Mouse (Mus musculus) right cerebral cortex, postnatal 4 days (tissue): Measurements from ENCODE around the gene Slc25a12.

Experiments used
- DNase-seq: peaks from one replicate; pipeline ENCODE4 v3.0.0-alpha.2; 2022

The Slc25a12 gene

DNA sequence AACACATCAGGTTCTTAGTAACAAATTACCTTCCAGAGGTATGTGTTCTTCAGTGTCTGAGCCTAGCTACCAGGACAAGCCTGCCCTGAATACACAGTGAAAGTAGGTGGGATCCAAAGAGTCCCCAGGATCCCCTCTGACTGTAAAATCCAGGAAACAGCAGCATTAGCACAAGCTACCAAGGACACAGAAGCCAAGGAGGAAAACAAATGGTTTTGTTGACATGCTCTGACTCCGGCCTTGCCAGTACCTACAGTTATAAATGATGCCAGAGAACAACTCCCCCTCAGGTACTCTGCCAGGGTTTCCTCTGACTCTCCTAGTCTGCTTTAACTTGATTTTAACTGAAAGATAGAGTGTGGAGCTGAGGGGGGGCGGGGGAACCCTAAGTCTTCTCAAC is 18.0 kb downstream of the Slc25a12 start:
- DNase-seq, result no peak

DNA sequence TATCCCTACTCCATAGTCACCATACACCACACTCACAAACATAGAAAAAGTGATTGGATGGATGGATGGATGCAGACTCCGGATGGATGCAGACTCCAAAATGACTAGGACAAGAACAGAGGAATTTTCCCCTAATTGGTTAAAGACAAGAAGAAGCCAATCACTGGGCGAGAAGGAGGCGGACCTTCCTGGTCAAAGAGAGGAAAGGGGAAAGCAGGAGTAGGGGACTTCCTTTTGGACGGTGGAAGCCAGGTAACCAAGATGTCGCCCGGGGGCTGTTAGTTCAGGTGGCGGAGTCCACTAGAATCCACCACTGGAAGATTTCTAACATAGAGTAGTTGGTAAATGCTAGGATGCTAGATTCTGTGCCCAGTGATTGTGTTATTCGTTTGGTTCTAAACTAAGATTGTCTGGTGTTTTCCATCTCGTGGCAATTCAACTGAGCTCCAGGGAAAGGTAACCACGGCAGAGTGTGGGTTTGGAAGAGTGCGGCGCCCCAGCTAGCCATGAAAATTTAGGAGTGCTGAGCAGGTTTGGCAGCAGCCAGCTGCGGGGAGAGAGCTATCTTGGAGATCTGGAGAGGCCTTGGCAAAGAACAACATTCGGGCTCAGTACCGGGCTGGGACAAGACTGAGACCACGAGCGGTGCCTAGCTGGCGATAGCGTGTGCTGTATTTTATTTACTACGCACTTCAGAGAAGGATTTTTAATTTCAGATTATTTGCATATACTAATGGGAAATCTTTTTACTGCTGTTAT is 19.6 kb downstream of the Slc25a12 start:
- DNase-seq, result no peak

DNA sequence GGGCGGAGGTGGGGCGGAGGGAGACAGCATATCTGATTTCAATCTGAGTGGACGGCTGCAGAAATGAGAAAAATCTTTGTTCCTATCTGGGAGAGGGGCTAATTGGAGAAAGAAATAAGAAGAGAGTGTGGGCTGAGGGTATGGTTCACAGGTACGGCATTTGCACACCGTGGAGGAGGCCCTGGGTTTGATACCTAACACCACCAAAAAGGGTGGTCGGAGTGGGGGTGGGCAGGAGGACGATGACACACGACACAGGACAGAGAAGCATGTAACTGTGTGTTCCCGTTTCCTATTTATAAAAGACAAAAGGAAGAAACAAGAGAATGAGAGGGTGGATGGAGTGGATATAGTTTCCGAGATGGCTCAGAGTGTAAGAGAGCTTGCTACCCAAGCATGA is 20.4 kb downstream of the Slc25a12 start:
- no peak for DNase-seq

GRCm38 (mm10) chr2:71343884-71344640 is 23.5 kb downstream of the Slc25a12 start:
- DNase-seq, result no peak

DNA sequence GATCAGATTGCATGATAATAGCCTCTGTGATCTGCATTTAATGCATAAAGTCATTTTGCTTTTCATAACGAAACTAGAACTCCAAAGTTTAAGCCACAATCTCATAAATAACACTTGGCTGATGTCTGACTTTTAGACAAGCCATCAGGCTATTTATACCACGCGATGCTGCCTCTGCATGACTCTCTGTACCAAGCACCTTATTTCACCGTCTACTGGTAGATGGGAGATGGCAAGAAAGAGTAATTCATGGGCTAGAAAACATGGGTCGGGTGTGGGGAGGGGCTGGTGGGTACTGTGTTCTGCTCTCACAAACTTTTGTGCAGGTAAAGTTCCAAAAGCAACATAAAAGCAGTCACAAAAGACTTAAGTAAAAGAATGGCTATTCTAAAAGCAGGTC is 27.4 kb downstream of the Slc25a12 start:
- no peak for DNase-seq

DNA sequence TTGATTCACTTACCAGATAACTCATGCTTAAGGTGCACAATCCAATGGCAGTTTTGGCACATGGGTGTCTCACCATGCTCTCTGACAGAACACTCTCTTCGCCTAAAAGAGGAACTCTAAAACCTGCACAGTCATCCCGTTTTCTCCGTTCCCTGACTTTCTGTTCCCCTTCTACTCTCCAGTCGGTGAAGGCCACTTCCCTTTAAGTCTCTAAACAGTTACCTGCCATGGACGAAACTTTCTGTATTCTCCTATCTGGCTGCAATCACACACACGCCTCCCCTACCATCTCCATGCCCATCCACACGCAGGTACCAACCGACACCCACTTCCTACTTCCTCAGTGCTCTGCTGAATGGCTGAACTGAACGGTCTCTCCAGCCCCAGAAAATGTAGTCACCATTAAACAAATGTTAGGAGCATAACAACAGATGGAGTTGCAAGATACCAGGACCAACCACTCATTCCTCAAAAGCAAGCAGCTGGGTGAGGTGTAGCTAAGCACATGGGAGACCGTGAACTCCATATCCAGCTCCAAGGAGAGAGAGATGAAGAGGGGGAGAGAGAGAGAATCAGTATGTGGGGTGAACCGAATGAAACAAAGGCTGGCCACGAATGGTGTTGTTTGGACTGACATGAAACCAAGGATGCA is 29.3 kb downstream of the Slc25a12 start:
- no peak for DNase-seq

- DNase-seq, result no peak
Observed at GRCm38 (mm10) chr2:71336631-71337030, 30.9 kb downstream of the Slc25a12 start.

GRCm38 (mm10) chr2:71336209-71336608 is 31.3 kb downstream of the Slc25a12 start:
- no peak for DNase-seq

DNA sequence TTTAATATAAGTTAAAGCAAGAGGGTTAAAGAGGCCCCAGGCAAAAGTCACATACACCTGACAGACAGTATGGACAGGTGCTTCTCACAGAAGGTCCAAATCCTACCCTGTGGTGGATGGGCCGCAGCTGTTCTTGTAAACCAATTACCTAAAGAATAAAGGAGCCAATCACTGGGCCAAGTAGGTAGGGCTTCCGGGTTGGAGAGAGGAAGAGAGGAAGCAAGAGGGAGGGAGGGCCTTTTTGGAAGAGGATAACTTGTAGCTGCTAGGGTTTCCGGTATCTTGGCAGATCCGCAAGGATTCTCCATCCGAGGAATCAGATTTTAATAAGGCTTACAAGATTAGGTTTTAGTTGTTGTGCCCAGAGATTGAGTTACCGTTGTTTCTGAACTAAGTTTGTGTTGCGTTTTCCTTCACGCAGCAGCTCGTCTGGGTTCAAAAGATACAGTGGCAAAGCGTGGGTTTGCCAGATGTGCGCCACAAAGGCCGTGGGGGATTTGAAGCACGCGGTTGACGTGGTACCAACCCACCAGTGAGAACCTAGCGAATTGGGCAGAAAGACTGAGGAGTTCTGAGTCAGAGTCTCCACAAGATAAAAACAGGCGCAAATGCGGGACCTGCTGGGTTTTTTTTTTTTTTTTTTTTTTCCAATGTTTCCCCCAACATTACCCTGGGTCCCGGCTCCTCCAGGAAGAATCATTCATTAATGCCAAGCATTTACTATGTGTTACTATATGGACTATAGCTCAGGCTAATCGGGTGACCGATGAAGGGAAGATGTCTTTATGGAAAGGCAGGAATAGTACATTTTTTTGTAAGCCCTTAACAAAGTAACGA is 33.3 kb downstream of the Slc25a12 start:
- DNase-seq, result no peak

- DNase-seq, result no peak
Observed at GRCm38 (mm10) chr2:71329761-71330160, 37.8 kb downstream of the Slc25a12 start.

- DNase-seq, result no peak
Observed at GRCm38 (mm10) chr2:71328391-71329160, 39.0 kb downstream of the Slc25a12 start.

DNA sequence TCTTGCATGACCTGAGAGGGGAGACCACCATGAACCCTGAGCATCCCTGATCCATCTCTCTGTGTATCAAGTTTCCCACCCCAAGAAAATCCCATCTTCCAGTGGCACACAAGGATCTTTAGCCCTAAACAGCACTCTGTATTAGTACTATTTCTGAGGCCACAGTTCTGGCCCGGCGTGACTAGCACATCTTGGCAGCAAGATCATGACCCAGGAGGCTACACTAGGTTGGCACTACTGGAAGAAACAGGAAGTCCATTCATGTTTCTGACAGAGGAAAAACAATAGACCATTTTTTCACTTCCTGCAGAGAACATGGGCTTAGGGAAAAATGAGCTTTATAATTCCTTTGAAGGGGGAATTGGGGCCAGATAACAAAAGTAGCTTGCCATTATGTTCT is 39.8 kb downstream of the Slc25a12 start:
- DNase-seq, result no peak

DNA sequence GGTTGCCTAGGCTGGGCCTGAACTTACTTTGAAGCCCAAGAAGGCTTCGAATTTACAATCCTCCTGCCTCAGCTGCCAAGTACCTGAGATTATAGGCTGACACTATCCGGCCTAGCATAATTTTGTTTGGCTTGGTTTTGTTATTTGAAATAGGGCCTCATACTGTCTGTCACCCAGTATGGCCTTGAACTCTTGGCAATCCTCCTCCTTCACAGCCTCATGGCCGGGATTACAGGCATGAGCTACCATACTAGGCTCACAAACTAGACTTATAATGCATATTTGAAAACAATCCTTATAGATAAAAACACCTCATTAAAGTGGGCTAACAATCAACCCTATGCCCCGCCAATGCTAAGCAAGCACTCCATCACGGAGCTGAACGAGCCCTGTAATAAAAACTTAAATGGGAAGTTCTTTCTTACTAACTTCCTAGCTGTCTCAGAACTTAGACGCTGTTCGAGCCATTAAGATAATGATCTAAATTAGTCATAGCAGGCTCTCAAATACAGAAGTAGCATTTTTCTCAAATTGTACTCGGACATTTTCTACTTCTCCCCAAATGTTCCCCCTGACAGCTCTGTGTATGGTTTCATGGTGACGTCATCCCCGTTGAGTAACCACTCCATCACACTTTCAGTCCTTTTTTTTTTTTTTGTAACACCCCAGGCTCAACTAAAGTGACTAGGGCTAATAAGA is 40.6 kb downstream of the Slc25a12 start:
- no peak for DNase-seq

DNA sequence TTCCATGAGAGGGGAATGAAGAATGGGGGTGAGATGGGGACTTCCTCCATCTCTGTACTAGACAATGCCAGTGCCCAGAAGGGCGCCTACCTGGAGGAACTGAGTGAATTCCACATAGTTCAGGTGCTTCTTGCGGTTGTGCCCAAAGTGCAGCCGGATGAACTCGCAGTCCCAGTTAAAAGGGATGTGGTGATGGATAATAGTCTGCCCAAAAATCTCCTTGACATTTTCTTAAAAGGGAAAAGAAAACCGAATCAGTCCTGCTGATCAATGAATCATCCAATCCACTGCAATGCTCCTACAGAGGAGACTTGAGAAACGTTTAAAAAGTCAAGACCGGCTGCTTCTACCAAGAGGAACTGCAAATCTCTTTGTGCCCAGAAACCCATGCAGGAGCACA is 43.7 kb downstream of the Slc25a12 start:
- no peak for DNase-seq

- DNase-seq, result no peak
Observed at GRCm38 (mm10) chr2:71321486-71321885, 46.1 kb downstream of the Slc25a12 start.

DNA sequence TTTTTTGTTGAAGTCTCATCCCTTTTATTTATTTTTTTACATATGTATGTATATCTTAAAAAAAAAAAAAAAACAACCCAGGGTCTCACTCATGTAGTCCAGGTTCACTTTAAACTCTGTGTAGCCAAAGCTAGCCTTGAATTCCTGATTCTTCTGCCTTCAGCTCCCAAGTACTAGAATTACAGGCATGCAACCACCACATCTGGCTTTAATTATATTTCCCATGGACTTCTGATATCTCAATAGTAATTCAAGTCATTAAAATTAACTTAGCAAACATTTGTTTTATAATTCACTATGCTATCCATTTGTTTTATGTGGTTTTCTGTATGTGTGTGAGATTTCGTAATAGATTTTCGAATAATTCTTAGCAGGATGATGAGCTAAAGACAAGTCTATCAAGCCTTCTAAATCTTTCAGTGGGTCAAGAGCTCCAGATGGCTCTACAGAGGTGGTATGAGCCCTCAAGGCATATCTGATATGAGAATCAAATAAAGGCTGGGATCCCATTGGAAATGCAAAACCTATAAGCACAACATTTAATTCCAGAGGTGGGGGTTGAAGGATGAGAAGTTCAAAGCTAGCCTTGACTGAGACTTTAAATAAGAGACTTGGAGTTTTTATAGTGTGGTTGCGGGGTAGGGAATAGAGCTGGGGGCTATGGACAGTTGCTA is 51.3 kb downstream of the Slc25a12 start:
- no peak for DNase-seq

DNA sequence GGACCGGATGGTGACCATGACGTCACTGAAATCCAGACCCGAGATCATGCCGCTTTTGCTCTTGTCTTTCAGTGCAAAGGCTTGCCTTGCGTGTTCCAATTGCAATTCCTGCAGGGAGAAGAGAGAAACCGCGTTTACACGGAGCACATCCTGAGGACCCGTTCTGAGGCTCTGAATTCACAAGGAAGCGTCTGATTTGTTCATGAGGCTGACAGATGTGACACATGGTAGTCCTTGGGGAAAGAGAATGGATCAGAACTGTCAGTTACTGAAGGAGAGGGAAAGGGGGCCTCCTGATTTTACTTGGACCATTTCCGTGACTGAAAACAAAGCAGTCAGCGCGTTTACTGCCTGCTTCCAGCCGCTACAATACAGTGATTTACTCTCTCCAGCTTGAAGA is 52.5 kb downstream of the Slc25a12 start:
- DNase-seq, result no peak

DNA sequence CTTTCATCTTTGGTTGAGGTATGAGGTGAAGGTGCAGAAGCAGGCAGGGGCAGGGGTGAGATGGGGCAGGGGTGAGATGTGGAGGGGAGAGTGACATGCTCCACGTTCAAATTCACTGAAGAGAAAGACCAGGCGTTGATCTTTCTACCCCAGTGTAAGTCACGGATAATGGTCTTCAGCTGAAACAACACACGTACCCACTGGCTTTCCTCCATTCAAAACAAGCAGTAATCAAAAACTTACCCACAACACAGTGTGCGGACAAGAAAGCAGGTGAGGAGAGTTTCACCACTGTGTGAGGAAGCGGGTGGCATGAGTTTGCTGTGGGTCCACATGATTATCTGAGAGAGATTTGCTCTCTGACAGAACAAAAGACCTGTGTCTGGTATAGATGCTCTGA is 53.5 kb downstream of the Slc25a12 start:
- DNase-seq, result no peak

DNA sequence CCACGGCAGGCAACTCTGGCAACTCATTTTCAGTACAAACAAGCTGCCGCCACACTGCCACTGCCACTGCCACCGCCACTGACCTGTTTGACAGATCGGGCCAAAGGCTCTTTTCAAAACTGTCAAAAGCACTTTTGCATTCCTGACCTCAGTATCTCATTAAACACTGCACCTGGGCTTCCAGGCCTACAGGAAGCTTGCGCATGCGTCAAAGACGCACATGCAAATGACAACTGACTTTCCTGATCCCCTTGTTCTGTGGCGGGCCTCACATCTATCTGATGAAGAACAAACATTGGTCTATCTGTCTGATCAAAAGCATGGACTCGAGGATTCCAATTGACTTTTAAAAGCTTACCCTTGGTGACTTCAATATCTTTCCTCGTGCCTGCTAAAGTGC is 55.5 kb downstream of the Slc25a12 start:
- DNase-seq, result no peak

DNA sequence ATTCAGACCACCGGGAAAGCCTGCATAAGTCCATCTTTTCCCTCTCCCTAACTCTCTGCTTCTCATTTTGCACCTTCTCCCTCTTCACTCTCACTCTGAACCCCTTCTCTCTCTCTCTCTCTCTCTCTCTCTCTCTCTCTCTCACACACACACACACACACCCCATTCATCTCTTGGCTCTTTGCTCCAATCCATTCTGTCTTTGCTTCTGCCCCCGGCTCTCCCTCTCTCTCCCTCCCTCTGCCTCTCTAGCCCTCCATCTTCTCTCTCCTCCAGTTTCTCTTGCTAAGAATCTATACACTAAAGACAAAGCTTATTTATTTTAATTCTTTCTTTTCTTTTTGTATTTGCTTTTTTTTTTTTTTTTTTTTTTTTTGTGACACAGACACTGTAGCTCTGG is 57.8 kb downstream of the Slc25a12 start:
- no peak for DNase-seq

DNA sequence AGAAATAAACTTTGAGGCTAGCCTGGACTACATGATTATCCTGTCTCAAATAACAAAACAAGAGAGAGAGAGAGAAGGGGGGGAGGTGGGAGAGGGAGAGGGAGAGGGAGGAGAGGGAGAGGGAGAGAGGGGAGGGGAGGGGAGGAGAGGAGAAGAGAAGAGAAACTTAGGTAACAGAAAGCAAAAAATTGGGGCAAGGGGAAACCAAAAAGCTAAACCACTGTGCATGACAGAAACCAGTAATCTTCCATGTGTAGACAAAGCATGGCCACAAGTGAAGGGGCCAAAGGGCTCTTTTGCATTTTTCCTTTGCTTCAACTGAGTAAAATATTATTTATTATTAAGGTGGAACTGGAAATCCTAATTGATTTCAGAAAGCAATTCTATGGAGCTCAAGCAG is 61.2 kb downstream of the Slc25a12 start:
- DNase-seq, result no peak
